Mouse (Mus musculus) T-helper 1 cell (primary cell): ENCODE measurements around the gene Krt19.

Experiments
- in situ Hi-C: fragments of 300-600 bp; cut with MboI, MseI; formaldehyde crosslinking; loops from one replicate; pipeline ENCODE4 v1.15.1; 2025; ENCODE audit warnings: high pct_unique_total_duplicates

Gene Krt19

GRCm38 (mm10) chr11:100137693-100138092 is 10.8 kb downstream of the Krt19 start:
- in situ Hi-C loops, result no loop called here

DNA sequence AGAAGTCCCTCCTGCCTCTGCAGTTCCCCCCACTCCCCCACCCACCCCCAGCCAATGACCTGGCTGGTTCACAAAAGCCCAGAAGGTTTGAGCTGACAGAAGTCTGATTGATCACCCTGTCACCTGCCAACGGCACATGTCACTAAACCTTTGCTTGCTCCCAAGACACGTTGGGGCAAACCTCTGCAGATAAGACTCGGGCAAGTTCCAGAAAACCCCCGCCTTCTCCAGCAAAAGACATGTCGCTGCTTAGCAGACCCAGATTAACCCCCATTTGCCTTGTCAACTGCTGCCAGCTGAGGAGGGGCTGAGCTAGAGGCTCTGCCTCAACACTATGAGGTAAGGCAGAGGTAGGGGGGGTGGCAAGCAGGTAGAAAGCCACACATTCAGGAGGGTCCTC is 11.9 kb downstream of the Krt19 start:
- in situ Hi-C loops, result no loop called here

DNA sequence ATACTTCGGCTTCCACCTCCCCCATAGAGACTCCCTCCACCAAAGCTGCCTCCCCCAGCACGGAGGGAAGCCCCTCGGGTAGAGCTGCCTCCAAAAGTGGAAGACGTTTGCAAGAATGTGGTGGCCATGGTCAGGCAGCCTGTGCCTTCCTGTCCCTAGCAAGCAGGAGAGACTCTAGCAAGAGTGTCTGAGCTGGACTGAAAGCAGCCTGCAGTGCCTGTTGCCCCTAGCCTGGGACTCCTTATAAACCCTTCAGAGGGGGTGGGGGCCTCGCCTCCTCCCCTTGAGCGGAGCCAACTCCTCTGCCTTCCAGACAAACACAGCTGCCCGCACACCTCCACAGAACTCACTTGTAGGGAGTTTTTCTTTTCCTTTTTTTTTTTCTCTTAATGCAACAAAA is 12.7 kb downstream of the Krt19 start, which contains the start of gene Krt15:
TSS of gene Krt15 (minus strand) at position 198 of the 400 bp plus-strand sequence.
- in situ Hi-C loops, result no loop called here

DNA sequence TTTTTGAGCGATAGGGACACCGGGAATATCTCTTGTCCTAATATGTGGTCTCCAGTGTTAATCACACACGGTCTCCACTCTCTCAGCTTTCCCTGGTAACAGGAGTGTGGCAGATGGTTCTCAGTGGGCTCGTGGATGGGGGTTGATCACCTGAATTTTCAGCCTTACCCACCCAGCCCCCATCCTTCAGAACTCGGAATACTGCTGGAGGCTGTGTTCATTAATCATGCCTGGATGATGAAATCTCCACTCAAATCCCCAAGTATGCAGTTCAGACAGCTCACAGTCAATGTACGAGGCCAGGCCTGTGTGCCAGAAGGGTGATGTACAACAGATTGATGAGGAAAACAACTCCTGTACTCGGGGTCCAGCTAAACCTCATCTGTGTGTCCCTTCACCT is 23.6 kb downstream of the Krt19 start:
- in situ Hi-C loops, result no loop called here

DNA sequence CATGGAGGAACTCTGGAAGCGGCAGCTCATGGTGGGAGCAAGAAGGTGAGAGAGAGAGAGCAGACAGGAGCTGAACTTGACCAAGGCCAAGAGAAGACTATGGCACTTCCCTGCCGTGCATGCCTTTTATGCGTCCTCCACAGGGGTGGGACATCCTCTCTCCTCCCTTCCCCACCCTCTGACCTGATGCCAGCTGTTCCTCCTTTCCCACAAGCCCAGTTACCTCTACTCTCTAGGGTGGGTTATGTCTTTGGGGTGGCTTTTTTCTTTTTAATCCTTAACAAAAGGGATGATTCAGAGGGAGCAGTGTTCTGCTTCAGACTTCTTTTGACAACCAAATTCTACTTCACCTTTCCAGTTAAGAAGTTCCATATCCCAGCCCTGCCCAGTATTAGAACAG is 27.0 kb downstream of the Krt19 start, which contains the start of gene Krt13:
TSS of gene Krt13 (minus strand) at position 101 of the 400 bp plus-strand sequence.
- in situ Hi-C loops, result no loop called here

DNA sequence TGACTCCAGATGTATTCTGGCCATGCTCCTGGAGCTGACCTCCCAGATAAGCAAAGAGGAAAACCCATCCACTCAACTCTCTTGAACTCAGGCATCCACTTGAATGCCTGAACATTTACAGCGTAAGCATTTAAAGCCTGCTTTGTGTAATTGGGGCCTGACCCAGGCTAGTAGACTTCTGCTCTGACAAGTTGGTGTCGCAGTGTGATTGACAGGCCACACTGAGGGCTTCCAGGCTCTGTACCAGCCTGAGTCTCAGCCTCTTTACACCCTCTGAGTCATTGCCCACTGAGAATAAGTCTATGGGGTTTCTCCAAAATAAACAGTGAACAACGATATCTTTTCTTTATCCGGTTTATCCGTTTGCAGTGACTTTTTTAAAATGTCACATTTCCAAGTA is 28.1 kb downstream of the Krt19 start:
- in situ Hi-C loops, result no loop called here

DNA sequence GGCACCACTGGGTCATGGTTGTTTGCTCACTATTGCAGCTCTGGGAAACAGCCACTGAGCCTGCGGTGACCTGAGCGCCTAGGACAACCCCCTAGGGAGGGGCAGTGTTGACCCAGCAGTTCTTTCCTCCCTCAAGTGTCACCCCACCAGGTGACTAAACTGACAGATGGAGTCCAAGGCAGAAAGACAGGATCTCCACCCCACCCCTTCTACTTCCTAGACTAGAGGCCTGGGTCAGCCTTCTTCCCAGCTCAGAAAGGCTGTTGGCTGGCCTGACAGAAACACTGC is 34.8 kb downstream of the Krt19 start:
- in situ Hi-C loops, result no loop called here

- in situ Hi-C loops, result no loop called here
Observed at GRCm38 (mm10) chr11:100112935-100113741, 35.3 kb downstream of the Krt19 start.

DNA sequence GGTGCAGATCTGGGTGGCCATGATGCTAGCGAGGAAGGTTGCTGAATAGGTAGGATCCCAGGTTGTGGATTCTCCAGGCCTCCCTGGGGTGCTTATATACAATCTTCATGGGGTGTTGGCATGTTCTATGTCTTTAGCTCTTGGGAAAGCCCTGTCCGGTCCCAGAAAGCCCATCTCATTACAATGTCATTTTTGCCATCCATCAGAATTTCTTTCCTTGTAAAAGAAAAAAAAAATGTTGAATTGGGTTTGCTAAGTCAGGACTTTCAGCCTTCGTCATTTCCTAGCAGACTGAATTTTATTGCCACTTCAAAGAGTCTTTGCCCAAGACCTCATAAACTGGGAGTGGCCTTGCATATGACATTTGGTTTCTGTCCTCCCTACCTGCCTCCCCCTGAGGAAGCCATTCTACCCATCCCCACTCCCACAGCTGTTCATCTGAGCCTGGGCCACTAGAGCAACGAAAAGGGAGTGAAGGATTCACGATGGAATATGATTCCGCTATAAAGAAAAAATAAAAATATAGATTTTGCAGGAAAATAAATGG is 42.8 kb downstream of the Krt19 start, which contains the start of gene Krt36:
TSS of gene Krt36 (minus strand) at position 51 of the 547 bp plus-strand sequence.
- in situ Hi-C loops, result no loop called here

GRCm38 (mm10) chr11:100102693-100103429 is 45.6 kb downstream of the Krt19 start:
- in situ Hi-C loops, result loop anchor here (5.0 kb wide), 1 partner anchor 84 kb away; no protein-coding TSS in a partner anchor

DNA sequence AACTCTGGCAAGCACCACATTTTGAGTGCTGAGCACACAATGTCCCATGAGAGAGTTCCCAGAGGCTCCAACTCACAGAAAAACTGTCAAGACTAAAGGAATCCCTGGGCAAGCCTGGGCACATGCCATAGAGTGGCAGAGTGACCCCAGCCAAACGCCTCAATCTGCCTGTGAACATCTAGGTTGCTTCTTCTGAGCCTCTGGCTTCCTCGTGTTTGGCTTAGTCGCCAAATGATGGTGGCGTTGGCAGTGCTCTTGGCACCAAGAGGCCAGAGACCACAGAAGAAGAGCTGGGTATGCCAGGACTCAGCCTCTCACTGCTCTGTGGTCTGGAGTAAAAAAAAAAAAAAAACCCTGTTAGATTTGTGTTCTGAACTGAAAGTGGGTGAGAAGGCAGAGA is 48.1 kb downstream of the Krt19 start:
- in situ Hi-C loops, result loop anchor here (5.0 kb wide), 1 partner anchor 87 kb away; no protein-coding TSS in a partner anchor

DNA sequence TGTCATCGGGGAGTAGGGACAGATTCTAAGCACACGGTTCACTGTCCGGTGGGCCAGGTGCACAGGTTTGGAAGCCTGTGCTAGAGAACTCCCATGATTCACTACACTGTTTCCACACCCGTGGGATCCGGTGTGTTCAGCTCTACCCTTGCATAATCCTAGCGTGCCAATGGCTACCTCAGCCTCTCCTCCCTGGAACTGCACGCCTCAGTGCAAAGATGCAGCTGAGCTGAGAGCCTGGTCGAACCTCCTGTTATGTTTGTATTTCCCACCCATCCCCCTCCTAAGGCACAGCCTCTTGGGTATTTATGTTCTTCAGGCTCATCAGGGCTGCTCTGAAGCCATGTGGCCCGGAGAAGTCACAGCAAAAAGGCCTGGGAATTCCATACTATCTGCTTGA is 50.6 kb downstream of the Krt19 start:
- in situ Hi-C loops, result no loop called here

GRCm38 (mm10) chr11:100096141-100096540 is 52.3 kb downstream of the Krt19 start, which contains the start of gene Krt35:
Krt35 (minus strand) TSS chr11:100096241.
- in situ Hi-C loops, result no loop called here
